ENCODE assay signal across 21 mouse cellular contexts in the genomic region with DNA sequence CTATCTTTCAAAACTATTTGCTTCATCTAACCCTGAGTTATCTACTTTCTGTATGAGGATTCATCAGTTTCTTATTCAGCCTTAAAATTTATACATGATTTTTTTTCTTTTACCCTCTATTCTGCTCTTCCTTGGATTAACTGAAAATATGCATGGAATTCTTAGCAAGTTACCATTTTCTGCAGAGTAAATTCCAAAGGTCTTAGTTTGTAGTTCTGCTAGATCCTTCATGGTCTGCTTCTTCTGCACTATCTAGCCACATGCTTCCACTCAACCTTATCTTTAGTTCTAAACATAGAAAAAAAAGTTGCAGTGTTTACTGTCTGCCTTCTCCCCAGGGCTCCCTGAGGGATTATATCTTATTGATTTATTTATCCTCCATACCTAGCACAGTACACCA.
"Had no signal": no experiment of that assay in that cellular context is flagged by ENCODE, and none has a peak within 500 bp of the region (broad histone marks: within the 10 kb centered on the region; RNA-seq: fewer than 3 reads in every experiment).

No protein-coding gene starts in this region.

- H3K27ac ChIP-seq: left cerebral cortex, adult 2 months; limb, embryonic 12.5 days; limb, embryonic 15.5 days; liver, embryonic 14.5 days; macrophage; midbrain, embryonic 12.5 days; midbrain, embryonic 15.5 days; neural tube, embryonic 12.5 days; neural tube, embryonic 15.5 days; stomach, postnatal 0 days had no signal

- H3K36me3 ChIP-seq: limb, embryonic 12.5 days; limb, embryonic 15.5 days; midbrain, embryonic 12.5 days; midbrain, embryonic 15.5 days; neural tube, embryonic 12.5 days; neural tube, embryonic 15.5 days had no signal

- H3K4me1 ChIP-seq: limb, embryonic 12.5 days; limb, embryonic 15.5 days; midbrain, embryonic 12.5 days; midbrain, embryonic 15.5 days; neural tube, embryonic 12.5 days; neural tube, embryonic 15.5 days had no signal

- H3K27me3 ChIP-seq: limb, embryonic 12.5 days; limb, embryonic 15.5 days; midbrain, embryonic 12.5 days; midbrain, embryonic 15.5 days; neural tube, embryonic 12.5 days; neural tube, embryonic 15.5 days had no signal

- H3K4me3 ChIP-seq: left cerebral cortex, adult 2 months; limb, embryonic 12.5 days; limb, embryonic 15.5 days; midbrain, embryonic 12.5 days; midbrain, embryonic 15.5 days; neural tube, embryonic 12.5 days; neural tube, embryonic 15.5 days had no signal

- DNase-seq: kidney, adult 11 months; layer of hippocampus, postnatal 36 days; left cerebral cortex, postnatal 4 days; liver, postnatal 0 days; lung, embryonic 14.5 days; right cerebral cortex, adult 18-20 months; right cerebral cortex, postnatal 14 days; right cerebral cortex, postnatal 4 days; thymus, adult 2 months; thymus, postnatal 14 days; thymus, postnatal 4 days had no signal
